Mouse (Mus musculus) gonadal fat pad, adult 2 months (tissue): ENCODE measurements at regions not wholly inside any gene's neighbourhood (a gene's known extent, or its start where the extent isn't known, plus 50 kb on each side); places are given as distances from the start of the nearest gene placed in this dataset.

Experiments
- DNase-seq: peaks from one replicate; pipeline ENCODE4 v3.0.0-alpha.2; 2012; ENCODE audit warnings: low read depth

GRCm38 (mm10) chr7:73138861-73139493 lies 236.3 kb upstream of the Rgma start:
- no peak for DNase-seq

GRCm38 (mm10) chr7:73139901-73140300 lies 235.4 kb upstream of the Rgma start:
- no peak for DNase-seq

GRCm38 (mm10) chr7:73141167-73141566 lies 234.1 kb upstream of the Rgma start:
- DNase-seq, result no peak

- no peak for DNase-seq
Observed at GRCm38 (mm10) chr7:73143902-73144301, 231.4 kb upstream of the Rgma start.

- DNase-seq, result no peak
Observed at GRCm38 (mm10) chr7:73144846-73145245, 230.5 kb upstream of the Rgma start.

GRCm38 (mm10) chr7:73147251-73147650 lies 228.1 kb upstream of the Rgma start:
- no peak for DNase-seq

- no peak for DNase-seq
Observed at GRCm38 (mm10) chr7:73150436-73150835, 224.9 kb upstream of the Rgma start.

- DNase-seq, result no peak
Observed at GRCm38 (mm10) chr7:73151586-73152467, 223.5 kb upstream of the Rgma start.

GRCm38 (mm10) chr7:73153668-73154067 lies 221.6 kb upstream of the Rgma start:
- no peak for DNase-seq

- no peak for DNase-seq
Observed at GRCm38 (mm10) chr7:73158833-73159232, 216.5 kb upstream of the Rgma start.

GRCm38 (mm10) chr7:73160968-73161367 lies 214.3 kb upstream of the Rgma start:
- no peak for DNase-seq

- DNase-seq, result no peak
Observed at GRCm38 (mm10) chr7:73163687-73164086, 211.6 kb upstream of the Rgma start.

GRCm38 (mm10) chr7:73165521-73165920 lies 209.8 kb upstream of the Rgma start:
- no peak for DNase-seq

GRCm38 (mm10) chr7:73169416-73169815 lies 205.9 kb upstream of the Rgma start:
- DNase-seq, result no peak

GRCm38 (mm10) chr7:73172615-73173014 lies 202.7 kb upstream of the Rgma start:
- DNase-seq, result no peak

GRCm38 (mm10) chr7:73183761-73184160 lies 191.5 kb upstream of the Rgma start:
- DNase-seq, result no peak

GRCm38 (mm10) chr7:73184208-73185070 lies 190.9 kb upstream of the Rgma start:
- no peak for DNase-seq

GRCm38 (mm10) chr7:73185071-73185531 lies 190.2 kb upstream of the Rgma start:
- no peak for DNase-seq

GRCm38 (mm10) chr7:73185591-73185990 lies 189.7 kb upstream of the Rgma start:
- no peak for DNase-seq

- DNase-seq, result no peak
Observed at GRCm38 (mm10) chr7:73186501-73186900, 188.8 kb upstream of the Rgma start.

- no peak for DNase-seq
Observed at GRCm38 (mm10) chr7:73191388-73192278, 183.7 kb upstream of the Rgma start.
